In the genomic region with DNA sequence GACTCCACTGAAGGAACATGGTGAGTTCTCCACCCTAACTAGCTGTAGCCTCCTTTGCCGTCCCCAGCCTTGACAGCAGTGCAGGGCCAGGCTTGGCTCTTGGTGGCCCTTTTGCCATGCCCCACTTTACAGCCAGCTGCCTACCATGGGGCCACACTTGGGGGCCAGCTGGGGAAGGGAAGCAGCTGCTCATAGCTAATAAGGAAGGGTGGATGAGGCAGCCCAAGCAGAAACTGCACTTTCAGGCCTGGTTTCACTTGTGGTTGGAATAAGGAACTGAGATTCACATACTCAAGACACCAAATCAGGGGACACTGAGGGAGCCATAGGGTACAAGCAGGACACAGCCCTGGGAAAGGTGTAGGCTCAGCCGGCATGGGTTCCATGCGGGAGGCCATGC, we compare ENCODE assay signal across 13 mouse cellular contexts. TPM values are rescaled to one million over a fixed set of nuclear protein-coding genes. Genes with fewer than 3 reads are reported as not detected.
DNase-seq lines count a peak whose midpoint lies in the region; ATAC-seq and TF ChIP-seq lines count a peak whose summit lies in the region.
"Had no signal": no experiment of that assay in that cellular context is flagged by ENCODE, and none has a peak within 500 bp of the region (broad histone marks: within the 10 kb centered on the region; RNA-seq: fewer than 3 reads in every experiment).

No protein-coding gene starts in this region.

- ATAC-seq in liver, embryonic 16.5 days (ENCODE audit: low read depth): peak; percentile 41
- ATAC-seq in erythroid progenitor cell, adult 5-6 weeks (replicated peaks; ENCODE audit: low FRiP score, poor library complexity, severe bottlenecking): no peak
- ATAC-seq: Patski had no signal

- no peaks in the 10 kb centered on the region for H3K36me3 ChIP-seq in embryonic facial prominence, embryonic 10.5 days (replicated peaks)
- H3K36me3 ChIP-seq in liver, embryonic 16.5 days (ENCODE audit: control insufficient read depth, insufficient read depth): no peaks in the 10 kb centered on the region
- peaks cover 21% of the 10 kb centered on the region for H3K36me3 ChIP-seq in spleen, adult 2 months (ENCODE audit: control insufficient read depth, insufficient read depth, low read length)
- H3K36me3 ChIP-seq: embryonic facial prominence, embryonic 15.5 days had no signal

- H3K4me2 ChIP-seq in liver, embryonic 16.5 days (ENCODE audit: low read depth, low read length): no peak overlapping the region
- H3K4me2 ChIP-seq: embryonic facial prominence, embryonic 15.5 days had no signal

- H3K9me3 ChIP-seq in embryonic facial prominence, embryonic 10.5 days: no peaks in the 10 kb centered on the region
- no peaks in the 10 kb centered on the region for H3K9me3 ChIP-seq in liver, embryonic 16.5 days (replicated peaks; ENCODE audit: control insufficient read depth, low read length)
- H3K9me3 ChIP-seq: embryonic facial prominence, embryonic 15.5 days had no signal

- H3K4me3 ChIP-seq in lung, adult 2 months (replicated peaks; ENCODE audit: extremely low read depth, low read depth, low read length): no peak overlapping the region
- H3K4me3 ChIP-seq in embryonic facial prominence, embryonic 10.5 days: no peak overlapping the region
- H3K4me3 ChIP-seq in liver, embryonic 16.5 days (ENCODE audit: low read depth, low read length): peak overlapping the region; percentile 15
- peak overlapping the region; percentile 62 for H3K4me3 ChIP-seq in spleen, adult 2 months (ENCODE audit: extremely low read depth, insufficient read depth, insufficient read length)
- H3K4me3 ChIP-seq: embryonic facial prominence, embryonic 15.5 days had no signal

- H3K27ac ChIP-seq in embryonic facial prominence, embryonic 10.5 days (replicated peaks): peak overlapping the region; percentile 57; the same call in 1 of the 2 replicates
- peak overlapping the region; percentile 50 for H3K27ac ChIP-seq in liver, embryonic 16.5 days (ENCODE audit: low read length)
- peak overlapping the region; percentile 87 for H3K27ac ChIP-seq in spleen, adult 2 months (ENCODE audit: insufficient read depth, low read length)
- H3K27ac ChIP-seq: embryonic facial prominence, embryonic 15.5 days had no signal

- no peaks in the 10 kb centered on the region for H3K27me3 ChIP-seq in embryonic facial prominence, embryonic 10.5 days (replicated peaks; ENCODE audit: low read depth, poor library complexity, severe bottlenecking)
- no peaks in the 10 kb centered on the region for H3K27me3 ChIP-seq in liver, embryonic 16.5 days (ENCODE audit: control insufficient read depth, insufficient read depth, low read depth, low read length)
- no peaks in the 10 kb centered on the region for H3K27me3 ChIP-seq in spleen, adult 2 months (ENCODE audit: control insufficient read depth, insufficient read depth, low read length)
- H3K27me3 ChIP-seq: embryonic facial prominence, embryonic 15.5 days; Patski had no signal

- 83% methylated on average over 3 of the region's 3 CpGs for WGBS in lung, adult 2 months
- WGBS in embryonic facial prominence, embryonic 10.5 days: 87% methylated on average over 3 of the region's 3 CpGs
- WGBS in liver, embryonic 16.5 days (ENCODE audit: insufficient replicate concordance): 64% methylated on average over 3 of the region's 3 CpGs
- 26% methylated on average over 3 of the region's 3 CpGs for WGBS in spleen, adult 2 months

- H3K9ac ChIP-seq in liver, embryonic 16.5 days (ENCODE audit: low read depth, low read length): no peak overlapping the region
- H3K9ac ChIP-seq: embryonic facial prominence, embryonic 15.5 days had no signal

- no peak for TF ChIP-seq CTCF in lung, adult 2 months (IDR thresholded peaks at IDR 0.05; ENCODE audit: insufficient read depth, low read length)
- no peak for TF ChIP-seq CTCF in spleen, adult 2 months (IDR thresholded peaks at IDR 0.05; ENCODE audit: extremely low read depth, insufficient read depth, insufficient read length, insufficient replicate concordance)

- H3K4me1 ChIP-seq in lung, adult 2 months (ENCODE audit: control insufficient read depth, insufficient read depth, low read length): no peaks in the 10 kb centered on the region
- H3K4me1 ChIP-seq in embryonic facial prominence, embryonic 10.5 days: peaks cover 9% of the 10 kb centered on the region; the same call in 1 of the 2 replicates
- no peaks in the 10 kb centered on the region for H3K4me1 ChIP-seq in liver, embryonic 16.5 days (ENCODE audit: control insufficient read depth, low read depth, low read length)
- H3K4me1 ChIP-seq in spleen, adult 2 months (ENCODE audit: control insufficient read depth, insufficient read depth, insufficient read length): no peaks in the 10 kb centered on the region
- H3K4me1 ChIP-seq: embryonic facial prominence, embryonic 15.5 days had no signal

- no peak for TF ChIP-seq POLR2A in lung, adult 2 months (IDR thresholded peaks at IDR 0.05; ENCODE audit: borderline replicate concordance, extremely low read depth, low read depth, low read length)
- no peak for TF ChIP-seq POLR2A in spleen, adult 2 months (IDR thresholded peaks at IDR 0.05; ENCODE audit: low read depth, low read length)

- peak; percentile 5 for DNase-seq in lung, adult 2 months
- DNase-seq in lung, postnatal 10 days: no peak
- no peak for DNase-seq in embryonic facial prominence, embryonic 10.5 days (ENCODE audit: low spot score)
- DNase-seq in spleen, adult 2 months (ENCODE audit: low read depth in 1 of 2, low spot score in 2 of 2): peak; percentile 58 to 69
- DNase-seq in kidney, postnatal 36 days: no peak
- no peak for DNase-seq in cerebellum, postnatal 4 days (ENCODE audit: low spot score in 2 of 2)
- DNase-seq: gastrocnemius, postnatal 36 days; kidney, postnatal 25 days; retina, postnatal 1 day had no signal

RNA-seq across cellular contexts. Expression of a gene that starts 1.6 kb away (rescaled TPM):
- 78.2 and 90.1 TPM in 2 replicates for polyA plus RNA-seq in lung, adult 2 months (2012; rRNA removed)
- 3.9 and 4.6 TPM in 2 replicates for polyA plus RNA-seq in embryonic facial prominence, embryonic 10.5 days (2016; fragmentation: Nextera tagmentation; extraction: Ambion mirVana)
- polyA plus RNA-seq in liver, embryonic 16.5 days (2015; fragmentation: Nextera tagmentation; extraction: Ambion mirVana): 19.4 and 20.3 TPM in 2 replicates
- 332 and 401 TPM in 2 replicates for polyA plus RNA-seq in spleen, adult 2 months (2012; rRNA removed)
- 20.1 and 29.9 TPM in 2 replicates for total RNA-seq in erythroid progenitor cell, adult 5-6 weeks (2015; ENCODE audit: low replicate concordance)
- total RNA-seq in erythroid progenitor cell, adult 5-6 weeks (2017; ENCODE audit: low replicate concordance): 8.9 and 14.0 TPM in 2 replicates

RNA-seq across cellular contexts. Expression of a gene that starts 40.4 kb away (rescaled TPM):
- polyA plus RNA-seq in lung, adult 2 months (2012; rRNA removed): 9.3 and 13.3 TPM in 2 replicates
- 0.04 and 0.20 TPM in 2 replicates for polyA plus RNA-seq in embryonic facial prominence, embryonic 10.5 days (2016; fragmentation: Nextera tagmentation; extraction: Ambion mirVana)
- 0.08 and 0.26 TPM in 2 replicates for polyA plus RNA-seq in liver, embryonic 16.5 days (2015; fragmentation: Nextera tagmentation; extraction: Ambion mirVana)
- 0.46 and 0.83 TPM in 2 replicates for polyA plus RNA-seq in spleen, adult 2 months (2012; rRNA removed)
- total RNA-seq in erythroid progenitor cell, adult 5-6 weeks (2015; ENCODE audit: low replicate concordance): 0.36 TPM in 1 of 2 replicates, not detected in the other
- 0.64 TPM in 1 of 2 replicates, not detected in the other for total RNA-seq in erythroid progenitor cell, adult 5-6 weeks (2017; ENCODE audit: low replicate concordance)

RNA-seq across cellular contexts. Expression of a gene that starts 41.8 kb away (rescaled TPM):
- 68.2 and 73.2 TPM in 2 replicates for polyA plus RNA-seq in lung, adult 2 months (2012; rRNA removed)
- 9.7 and 10.6 TPM in 2 replicates for polyA plus RNA-seq in embryonic facial prominence, embryonic 10.5 days (2016; fragmentation: Nextera tagmentation; extraction: Ambion mirVana)
- 2.8 and 3.6 TPM in 2 replicates for polyA plus RNA-seq in liver, embryonic 16.5 days (2015; fragmentation: Nextera tagmentation; extraction: Ambion mirVana)
- 7.6 and 9.1 TPM in 2 replicates for polyA plus RNA-seq in spleen, adult 2 months (2012; rRNA removed)
- total RNA-seq in erythroid progenitor cell, adult 5-6 weeks (2015; ENCODE audit: low replicate concordance): 1.3 TPM in 1 of 2 replicates, not detected in the other
- not detected in 2 replicates for total RNA-seq in erythroid progenitor cell, adult 5-6 weeks (2017; ENCODE audit: low replicate concordance)

RNA-seq across cellular contexts. Expression of a gene that starts 46.7 kb away (rescaled TPM):
- 9.4 and 10.0 TPM in 2 replicates for polyA plus RNA-seq in lung, adult 2 months (2012; rRNA removed)
- 9.3 and 10.1 TPM in 2 replicates for polyA plus RNA-seq in embryonic facial prominence, embryonic 10.5 days (2016; fragmentation: Nextera tagmentation; extraction: Ambion mirVana)
- 0.34 and 0.39 TPM in 2 replicates for polyA plus RNA-seq in liver, embryonic 16.5 days (2015; fragmentation: Nextera tagmentation; extraction: Ambion mirVana)
- 0.83 and 1.1 TPM in 2 replicates for polyA plus RNA-seq in spleen, adult 2 months (2012; rRNA removed)
- total RNA-seq in erythroid progenitor cell, adult 5-6 weeks (2015; ENCODE audit: low replicate concordance): not detected in 2 replicates
- total RNA-seq in erythroid progenitor cell, adult 5-6 weeks (2017; ENCODE audit: low replicate concordance): 0.51 TPM in 1 of 2 replicates, not detected in the other

Comparison
In these comparisons a context has a peak if more than half of its experiments do, and no peak if none do; other contexts are left out.
1. DNase-seq: peak in lung, adult 2 months (single experiment) and spleen, adult 2 months (2 of 2); none in lung, postnatal 10 days (single experiment), embryonic facial prominence, embryonic 10.5 days (single experiment), kidney, postnatal 36 days (0 of 2) and cerebellum, postnatal 4 days (0 of 2).
2. H3K4me3 ChIP-seq: peak in liver, embryonic 16.5 days (single experiment) and spleen, adult 2 months (single experiment); none in lung, adult 2 months (single experiment) and embryonic facial prominence, embryonic 10.5 days (single experiment).
3. Peak in every context shown above with its lines, with median percentiles within 50 percentile points of each other: H3K27ac ChIP-seq.